27 mouse cellular contexts compared by ENCODE assay signal in genomic region chr13:118819785-118820184, GRCm38 (mm10).
"Had no signal": no experiment of that assay in that cellular context is flagged by ENCODE, and none has a peak within 500 bp of the region (broad histone marks: within the 10 kb centered on the region; RNA-seq: fewer than 3 reads in every experiment).

No protein-coding gene starts in this region.

- H3K4me2 ChIP-seq: embryonic facial prominence, embryonic 12.5 days; embryonic facial prominence, embryonic 13.5 days; embryonic facial prominence, embryonic 15.5 days; forebrain, embryonic 12.5 days; forebrain, embryonic 15.5 days had no signal

- ATAC-seq: forebrain, embryonic 14.5 days; forebrain, embryonic 15.5 days; forebrain, embryonic 16.5 days; forebrain, postnatal 0 days had no signal

- H3K4me3 ChIP-seq: embryonic facial prominence, embryonic 10.5 days; embryonic facial prominence, embryonic 12.5 days; embryonic facial prominence, embryonic 13.5 days; embryonic facial prominence, embryonic 15.5 days; erythroblast, embryonic 14.5 days; forebrain, embryonic 10.5 days; forebrain, embryonic 12.5 days; forebrain, embryonic 15.5 days; gastrocnemius, adult 2 months; heart, adult 2 months had no signal

- H3K27ac ChIP-seq: embryonic facial prominence, embryonic 10.5 days; embryonic facial prominence, embryonic 12.5 days; embryonic facial prominence, embryonic 13.5 days; embryonic facial prominence, embryonic 15.5 days; forebrain, embryonic 10.5 days; forebrain, embryonic 12.5 days; forebrain, embryonic 15.5 days; gastrocnemius, adult 2 months; heart, adult 2 months had no signal

- H3K27me3 ChIP-seq: embryonic facial prominence, embryonic 12.5 days; embryonic facial prominence, embryonic 13.5 days; embryonic facial prominence, embryonic 15.5 days; forebrain, embryonic 12.5 days; forebrain, embryonic 15.5 days had no signal

- H3K36me3 ChIP-seq: embryonic facial prominence, embryonic 10.5 days; embryonic facial prominence, embryonic 12.5 days; embryonic facial prominence, embryonic 13.5 days; embryonic facial prominence, embryonic 15.5 days; forebrain, embryonic 10.5 days; forebrain, embryonic 12.5 days; forebrain, embryonic 15.5 days had no signal

- H3K9me3 ChIP-seq: embryonic facial prominence, embryonic 10.5 days; embryonic facial prominence, embryonic 12.5 days; embryonic facial prominence, embryonic 13.5 days; embryonic facial prominence, embryonic 15.5 days; forebrain, embryonic 10.5 days; forebrain, embryonic 12.5 days; forebrain, embryonic 15.5 days had no signal

- H3K4me1 ChIP-seq: embryonic facial prominence, embryonic 12.5 days; embryonic facial prominence, embryonic 13.5 days; embryonic facial prominence, embryonic 15.5 days; forebrain, embryonic 10.5 days; forebrain, embryonic 12.5 days; forebrain, embryonic 15.5 days had no signal

- H3K9ac ChIP-seq: embryonic facial prominence, embryonic 12.5 days; embryonic facial prominence, embryonic 13.5 days; embryonic facial prominence, embryonic 15.5 days; forebrain, embryonic 12.5 days; forebrain, embryonic 15.5 days; forebrain, postnatal 0 days had no signal

- DNase-seq: cerebellum, adult 8-10 months; cerebellum, adult 9-10 months; cerebellum, adult 9-11 months; cerebellum, postnatal 10 days; cerebellum, postnatal 14 days; cerebellum, postnatal 25 days; cerebellum, postnatal 36 days; embryo, embryonic 11 days; forebrain, postnatal 0 days; gastrocnemius, adult 2 months; gastrocnemius, postnatal 10 days; gastrocnemius, postnatal 14 days; gastrocnemius, postnatal 25 days; gastrocnemius, postnatal 36 days; heart, adult 11 months; heart, adult 18-20 months; heart, adult 2 months had no signal
